Mouse (Mus musculus): Measurements from ENCODE around the gene Serpina1f. TPM values are rescaled to one million over a fixed set of nuclear protein-coding genes. Genes with fewer than 3 reads are reported as not detected.

The Serpina1f gene
- polyA plus RNA-seq, 1 experiment from 2014 or later = 1.5 TPM

GRCm38 (mm10) chr12:103643336-103643735 is 52.0 kb downstream of the Serpina1f start:
- no peaks in the 10 kb centered on the region for H3K36me3 ChIP-seq (ENCODE audit: insufficient read depth, low read length)
- H3K9me3 ChIP-seq (replicated peaks; ENCODE audit: low read length) = no peaks in the 10 kb centered on the region
- H3K27me3 ChIP-seq (ENCODE audit: insufficient read depth, low read length) = no peaks in the 10 kb centered on the region
- ATAC-seq (replicated peaks; ENCODE audit: low FRiP score, low read depth) = no peak
- no peak overlapping the region for H3K4me3 ChIP-seq (replicated peaks; ENCODE audit: low read depth, low read length)
- no peak overlapping the region for H3K9ac ChIP-seq (ENCODE audit: low read depth, low read length)
- peak; percentile 94 for TF ChIP-seq CTCF (IDR thresholded peaks at IDR 0.05; ENCODE audit: low read depth)
- WGBS = 0% methylated on average over 2 of the region's 2 CpGs
- H3K4me1 ChIP-seq (replicated peaks; ENCODE audit: insufficient read depth, low read length) = no peaks in the 10 kb centered on the region
- DNase-seq (ENCODE audit: low spot score) = peak; percentile 66
- no peak overlapping the region for H3K27ac ChIP-seq
- no peak overlapping the region for H3K4me2 ChIP-seq (ENCODE audit: low read length)

Other genes with a start within 250 kb of the Serpina1f start
- gene Ifi27l2b, start 238.3 kb downstream of the Serpina1f start, polyA plus RNA-seq (2015; fragmentation: Nextera tagmentation; extraction: Ambion mirVana) = not detected in 2 replicates
- 1.6 and 1.8 TPM in 2 replicates for gene Ppp4r4, start 163.2 kb downstream of the Serpina1f start, polyA plus RNA-seq (2015; fragmentation: Nextera tagmentation; extraction: Ambion mirVana)
- 9.7 and 9.8 TPM in 2 replicates for gene Serpina10, start 64.1 kb downstream of the Serpina1f start, polyA plus RNA-seq (2015; fragmentation: Nextera tagmentation; extraction: Ambion mirVana)
- 355 and 410 TPM in 2 replicates for gene Serpina6, start 38.3 kb downstream of the Serpina1f start, polyA plus RNA-seq (2015; fragmentation: Nextera tagmentation; extraction: Ambion mirVana)
- 0.22 TPM in 1 of 2 replicates, not detected in the other for gene Serpina16, start 19.4 kb downstream of the Serpina1f start, polyA plus RNA-seq (2015; fragmentation: Nextera tagmentation; extraction: Ambion mirVana)
- 1.4 and 1.5 TPM in 2 replicates for gene Serpina1d, start 78.1 kb upstream of the Serpina1f start, polyA plus RNA-seq (2015; fragmentation: Nextera tagmentation; extraction: Ambion mirVana)
- 8.7 and 9.2 TPM in 2 replicates for gene Serpina1b, start 134.8 kb upstream of the Serpina1f start, polyA plus RNA-seq (2015; fragmentation: Nextera tagmentation; extraction: Ambion mirVana)
- gene Serpina1a, start 168.0 kb upstream of the Serpina1f start, polyA plus RNA-seq (2015; fragmentation: Nextera tagmentation; extraction: Ambion mirVana) = 26.1 and 28.1 TPM in 2 replicates
- gene Serpina1c, start 209.4 kb upstream of the Serpina1f start, polyA plus RNA-seq (2015; fragmentation: Nextera tagmentation; extraction: Ambion mirVana) = 0.20 and 0.52 TPM in 2 replicates